Mouse (Mus musculus) CD8-positive naive resting alpha-beta T cell, adult 57 days (primary cell): Measurements from ENCODE around the gene Helz2. TPM values are rescaled to one million over a fixed set of nuclear protein-coding genes. Genes with fewer than 3 reads are reported as not detected.

Experiments used
- total RNA-seq: library from RNA; stranded (reverse); gene quantifications from one replicate; pipeline ENCODE4 v1.2.4, GENCODE M21; 2023

The Helz2 gene
- total RNA-seq: 140 TPM

DNA sequence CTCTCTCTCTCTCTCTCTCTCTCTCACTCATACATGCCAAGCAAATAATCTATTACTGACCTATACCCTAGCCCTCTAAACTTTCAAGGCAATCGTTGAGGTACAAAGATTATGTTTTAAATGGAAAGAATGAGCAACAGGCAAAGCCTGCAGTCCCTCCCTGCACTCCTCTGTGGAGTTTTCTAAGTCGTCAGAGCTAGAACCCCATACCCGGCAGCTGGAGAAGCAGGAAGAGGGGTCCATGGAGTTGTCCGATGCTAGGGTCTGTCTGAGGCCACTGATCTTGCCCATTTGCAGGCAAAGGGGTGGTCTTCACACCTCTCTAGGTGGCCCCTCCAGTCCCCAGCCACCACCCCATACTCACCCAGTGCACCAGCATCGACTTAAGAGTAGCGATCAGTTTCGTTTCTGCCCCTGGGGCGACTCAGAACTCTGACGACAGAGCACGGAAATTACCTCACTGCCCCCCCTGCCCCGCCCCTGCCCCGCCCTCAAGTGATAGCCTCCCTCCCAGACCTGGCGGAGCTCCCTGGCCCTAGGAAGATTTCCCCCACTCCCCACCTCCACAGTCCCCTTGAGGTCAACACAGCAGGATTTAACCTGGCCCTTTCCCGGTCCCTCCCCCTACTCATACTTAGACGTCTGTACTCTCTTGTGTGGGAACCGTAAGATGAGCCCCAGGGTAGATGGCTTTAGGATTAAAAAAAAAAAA, at the start of gene Helz2:
Gene Helz2, minus strand, starts transcription at position 426 of the 712 bp plus-strand sequence.

DNA sequence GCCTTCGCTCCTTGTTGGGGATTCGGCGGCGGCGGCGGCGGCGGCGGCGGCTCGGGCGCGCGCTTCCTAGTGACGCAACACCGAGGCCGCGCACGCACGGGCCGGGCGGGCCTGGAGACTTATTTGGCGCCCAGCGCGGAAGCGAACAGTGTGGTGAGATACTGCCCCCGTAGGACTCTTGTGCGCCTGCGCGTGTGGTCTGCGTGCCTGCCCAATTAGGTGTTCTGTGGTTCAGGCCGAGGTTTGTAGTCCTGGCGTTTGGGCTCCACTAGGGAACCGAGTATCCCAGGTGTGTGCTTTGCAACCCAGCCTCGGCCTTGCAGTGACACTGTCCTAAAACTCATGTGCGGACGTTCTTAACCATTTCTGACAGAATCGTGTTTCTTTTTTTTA, 46.1 kb upstream of the Helz2 start, which contains the start of gene Gmeb2:
Gene Gmeb2, minus strand, starts transcription at position 78 of the 393 bp plus-strand sequence.

DNA sequence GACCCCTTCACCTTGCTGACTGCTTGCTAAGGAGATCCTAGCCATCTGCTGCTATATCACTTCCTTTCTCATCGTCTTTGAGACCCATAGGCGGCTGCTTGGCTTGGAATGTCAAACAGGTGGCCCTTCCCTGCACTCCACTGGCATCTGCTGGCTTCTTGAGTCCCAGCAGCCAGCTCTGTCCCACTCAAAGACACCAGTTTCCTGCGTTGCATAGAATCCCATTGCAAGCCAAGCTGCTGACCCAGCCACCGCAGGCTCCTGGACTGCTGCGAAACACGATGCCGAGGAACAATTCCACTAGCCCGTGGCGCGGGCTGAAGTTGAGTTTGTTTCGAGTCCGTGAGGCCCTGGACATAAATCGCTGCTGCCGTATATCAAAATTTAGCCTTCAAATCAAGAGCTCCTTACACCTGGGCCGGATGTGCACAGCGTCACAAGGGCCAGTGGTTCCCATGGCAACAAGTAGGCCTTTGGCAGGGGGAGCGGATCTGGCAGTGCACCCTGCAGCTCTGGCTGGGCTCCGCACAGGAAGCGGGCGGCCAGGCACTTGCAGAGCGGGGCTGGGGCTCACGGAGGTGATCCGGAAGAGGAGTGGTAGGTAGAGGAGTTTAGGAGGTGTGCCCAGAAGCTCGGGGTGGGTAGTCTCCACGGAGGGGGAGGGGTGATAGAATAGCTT, 22.1 kb downstream of the Helz2 start, which contains the start of gene Fndc11:
Gene Fndc11, plus strand, starts transcription at position 476 of the 679 bp plus-strand sequence.

DNA sequence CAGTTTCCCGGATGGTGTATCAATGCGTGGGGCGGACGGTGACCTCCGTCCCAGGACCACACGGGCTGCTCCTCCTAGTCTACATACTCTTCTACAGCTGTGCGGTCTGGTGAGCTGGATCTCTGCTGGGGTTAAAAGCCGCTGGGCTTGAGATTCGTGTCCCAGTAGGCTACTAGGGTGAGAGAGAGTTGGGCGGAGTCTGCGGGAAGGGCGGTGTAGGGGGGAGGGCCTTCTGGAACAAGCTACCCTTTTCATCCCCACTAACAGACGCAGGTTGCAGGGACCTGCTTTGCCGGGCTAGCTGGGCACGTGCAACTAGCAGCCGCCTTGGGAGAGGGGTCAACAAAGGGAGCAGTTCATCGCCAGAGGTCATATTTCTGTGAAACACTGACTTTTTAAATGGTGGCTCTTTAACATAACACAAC, 28.8 kb downstream of the Helz2 start, which contains the start of gene Srms:
Gene Srms, minus strand, starts transcription at position 165 of the 425 bp plus-strand sequence.

DNA sequence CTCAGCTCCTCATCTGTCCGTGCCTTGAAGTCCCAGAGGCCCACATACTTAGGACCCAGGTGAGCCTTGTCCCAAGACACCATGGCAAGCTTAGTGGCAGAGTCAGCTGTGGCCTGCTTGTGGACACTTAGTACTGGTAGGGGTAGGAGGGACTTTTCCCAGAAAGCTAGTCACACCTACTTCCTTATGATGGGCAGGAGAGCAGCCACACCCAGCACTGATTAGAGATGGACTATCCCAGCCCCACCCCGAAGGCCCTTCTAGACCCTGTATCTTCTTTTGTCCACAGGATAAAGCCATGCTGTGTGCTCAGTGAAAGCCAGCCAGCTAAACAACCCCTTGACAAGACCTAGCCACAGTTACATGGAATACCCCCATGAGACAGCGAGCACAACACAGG, 39.4 kb downstream of the Helz2 start, which contains the start of gene Ptk6:
Gene Ptk6, minus strand, starts transcription at position 368 of the 400 bp plus-strand sequence.

DNA sequence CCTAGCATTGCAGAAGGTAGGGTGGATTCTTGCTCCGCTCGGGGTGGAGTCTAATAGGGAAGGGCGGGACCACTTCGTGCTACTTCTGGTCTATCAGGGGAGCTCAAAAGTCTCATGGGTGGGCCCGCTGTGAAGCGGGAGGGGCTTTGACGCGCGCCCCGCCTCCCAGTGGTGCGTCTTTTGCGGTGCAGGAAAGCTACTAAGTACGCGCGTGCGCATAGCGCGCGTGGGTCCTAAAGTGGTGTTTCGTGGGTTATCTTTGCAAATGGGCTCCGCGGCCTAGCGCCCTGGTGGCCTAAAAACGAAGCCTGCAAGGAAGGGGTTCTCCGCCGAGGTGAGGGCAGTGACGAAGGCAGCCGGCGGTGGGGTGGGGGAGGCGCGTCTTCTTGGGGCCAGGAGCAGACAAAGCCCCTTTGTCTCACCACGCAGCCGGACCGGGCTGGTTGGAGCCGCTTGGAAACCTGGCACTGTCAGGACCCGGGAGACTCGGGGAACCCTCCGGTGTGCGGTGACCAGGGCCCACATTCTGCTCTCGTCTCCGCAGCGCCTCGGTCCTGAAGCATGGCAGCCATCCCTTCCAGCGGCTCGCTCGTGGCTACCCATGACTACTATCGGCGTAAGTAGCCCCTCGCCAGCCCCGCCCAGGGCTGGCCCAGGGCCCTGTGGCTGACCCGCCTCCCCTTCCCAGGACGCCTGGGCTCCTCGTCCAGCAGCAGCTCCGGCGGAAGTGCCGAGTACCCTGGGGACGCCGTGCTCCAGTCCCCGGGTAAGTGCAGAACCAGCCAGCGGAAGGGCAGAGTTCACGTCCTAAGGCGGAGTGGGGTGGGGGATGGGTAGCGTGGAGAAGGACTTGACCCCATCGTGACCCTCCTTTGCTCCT, 54.5 kb downstream of the Helz2 start, which contains the start of gene Ppdpf:
Gene Ppdpf, plus strand, starts transcription at position 127 of the 880 bp plus-strand sequence.

Other genes with a start within 250 kb of the Helz2 start
- gene Chrna4, start 198.5 kb downstream of the Helz2 start, total RNA-seq: not detected
- gene Kcnq2, start 106.7 kb downstream of the Helz2 start, total RNA-seq: not detected
- gene Eef1a2, start 85.0 kb downstream of the Helz2 start, total RNA-seq: not detected
- gene Ppdpf, start 54.8 kb downstream of the Helz2 start, total RNA-seq: 74.4 TPM
- not detected for gene Ptk6, start 39.2 kb downstream of the Helz2 start, total RNA-seq
- 0.40 TPM for gene Srms, start 28.8 kb downstream of the Helz2 start, total RNA-seq
- not detected for gene Fndc11, start 22.0 kb downstream of the Helz2 start, total RNA-seq
- gene Gmeb2, start 46.0 kb upstream of the Helz2 start, total RNA-seq: 31.6 TPM
- gene Stmn3, start 72.5 kb upstream of the Helz2 start, total RNA-seq: not detected
- 146 TPM for gene Rtel1, start 77.7 kb upstream of the Helz2 start, total RNA-seq
- gene Zgpat, start 122.9 kb upstream of the Helz2 start, total RNA-seq: 110 TPM
- 104 TPM for gene Arfrp1, start 123.4 kb upstream of the Helz2 start, total RNA-seq
- 231 TPM for gene Lime1, start 138.1 kb upstream of the Helz2 start, total RNA-seq
- 0.24 TPM for gene Zbtb46, start 217.4 kb upstream of the Helz2 start, total RNA-seq